Mouse (Mus musculus): ENCODE measurements around the gene Gm13691. TPM values are rescaled to one million over a fixed set of nuclear protein-coding genes. Genes with fewer than 3 reads are reported as not detected.
"Not testable (repeated sequence)": the region's sequence is repeated elsewhere in the genome, so short reads cannot be mapped to it uniquely, and the experiment has no call there.

The Gm13691 gene
- total RNA-seq, 2 experiments from 2014 or later, result 0.80 to 0.86 TPM

DNA sequence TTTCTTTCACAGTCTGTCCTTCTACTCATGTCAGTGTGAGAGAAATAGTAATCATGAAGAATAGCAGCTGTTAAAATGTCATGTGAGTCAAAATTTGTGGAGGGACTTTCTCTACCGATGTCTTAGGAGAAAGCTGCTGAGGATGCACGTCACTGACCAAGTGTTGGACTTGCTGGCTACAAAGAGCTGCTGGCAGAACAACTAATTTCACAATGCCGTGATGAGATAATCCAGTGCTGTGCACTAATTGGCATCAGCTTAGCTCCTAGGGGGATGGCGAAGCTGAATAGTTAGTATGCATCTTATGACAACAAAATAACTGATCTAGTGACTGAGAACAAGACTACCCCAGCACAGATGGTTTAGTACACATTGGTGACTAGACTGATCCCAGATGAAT is 34.9 kb downstream of the Gm13691 start:
- intact Hi-C loops (cut with DNase I), result no loop called here
- peak; percentile 52 to 53 for DNase-seq

DNA sequence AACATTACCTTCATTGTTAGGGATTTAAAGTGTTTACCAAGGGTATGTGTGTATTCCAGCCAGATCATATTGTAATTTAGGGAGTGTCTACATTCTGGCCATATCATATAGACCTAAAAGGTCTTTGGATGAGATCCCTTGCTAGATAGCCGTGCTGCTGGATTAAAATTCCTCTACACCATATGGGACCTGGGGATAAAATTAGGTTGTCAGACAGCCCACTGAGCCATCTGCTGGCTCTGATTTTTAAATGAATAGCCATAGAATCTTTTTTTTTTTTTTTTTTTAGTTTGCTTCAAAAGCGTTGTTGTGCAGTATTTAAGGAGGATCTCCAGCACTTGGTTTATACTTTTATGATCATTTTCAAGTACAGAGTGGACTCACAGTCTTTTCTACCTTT is 42.2 kb downstream of the Gm13691 start:
- DNase-seq, result no peak
- intact Hi-C loops (cut with DNase I), result no loop called here

DNA sequence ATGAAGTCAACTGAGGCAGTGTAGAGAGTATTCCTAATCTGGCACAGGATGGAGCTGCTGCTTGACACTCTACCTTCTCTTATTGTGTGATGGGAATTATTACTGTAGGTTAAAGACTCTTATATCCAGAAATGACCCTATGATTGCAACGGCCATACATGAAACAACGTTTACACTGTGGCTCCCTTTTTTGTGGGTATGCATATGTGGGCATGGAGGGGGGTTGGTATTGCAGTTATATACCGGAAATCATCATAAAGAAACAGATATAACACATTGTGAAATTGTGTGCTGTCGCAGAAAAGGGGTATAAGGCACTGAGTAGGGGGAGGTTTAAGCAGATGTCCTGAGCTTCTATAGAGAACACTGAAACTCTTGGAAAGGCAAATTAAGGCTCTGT is 45.6 kb downstream of the Gm13691 start:
- intact Hi-C loops (cut with DNase I), result no loop called here
- DNase-seq, result no peak

DNA sequence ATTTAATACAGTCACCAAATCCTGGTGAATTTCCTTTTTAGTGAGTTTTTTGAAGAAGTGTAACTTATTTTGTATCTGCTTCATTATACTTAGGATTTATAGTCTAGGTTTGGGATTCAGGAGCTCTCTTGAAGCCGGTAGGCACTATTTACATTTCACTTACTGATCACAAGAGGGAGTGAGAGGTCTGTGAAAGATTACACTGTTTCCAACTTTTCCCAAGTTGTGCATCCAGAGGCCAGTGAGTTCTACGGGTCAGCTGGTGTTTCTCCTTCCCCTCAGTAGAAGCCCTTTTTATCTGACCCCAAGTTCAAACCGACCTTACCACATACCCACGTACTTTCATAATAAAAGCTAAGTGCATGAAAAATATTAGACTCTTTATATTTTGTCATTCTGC is 47.0 kb downstream of the Gm13691 start:
- no peak for DNase-seq
- intact Hi-C loops (cut with DNase I), result loop anchor here (1.0 kb wide), 1 partner anchor 392 kb away; no protein-coding TSS in a partner anchor

DNA sequence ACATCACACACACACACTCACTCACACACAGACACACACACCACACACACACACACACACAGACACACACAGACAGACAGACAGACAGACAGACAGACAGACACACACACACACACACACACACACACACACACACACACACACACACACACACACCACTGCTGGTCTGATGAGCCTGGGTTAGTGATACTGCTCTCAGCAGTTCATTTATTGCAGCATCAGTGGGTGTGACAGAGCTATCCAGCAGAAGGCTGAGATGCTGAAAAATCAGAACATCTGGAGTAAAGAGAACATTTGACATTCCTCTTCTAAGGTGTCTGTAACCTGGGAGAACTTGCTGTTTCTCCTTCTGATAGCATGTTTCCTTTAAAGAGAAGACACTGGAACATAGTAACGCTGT is 47.6 kb downstream of the Gm13691 start:
- intact Hi-C loops (cut with DNase I), result loop anchor here (1.0 kb wide), 1 partner anchor 391 kb away; no protein-coding TSS in a partner anchor
- DNase-seq, result not testable (repeated sequence)

DNA sequence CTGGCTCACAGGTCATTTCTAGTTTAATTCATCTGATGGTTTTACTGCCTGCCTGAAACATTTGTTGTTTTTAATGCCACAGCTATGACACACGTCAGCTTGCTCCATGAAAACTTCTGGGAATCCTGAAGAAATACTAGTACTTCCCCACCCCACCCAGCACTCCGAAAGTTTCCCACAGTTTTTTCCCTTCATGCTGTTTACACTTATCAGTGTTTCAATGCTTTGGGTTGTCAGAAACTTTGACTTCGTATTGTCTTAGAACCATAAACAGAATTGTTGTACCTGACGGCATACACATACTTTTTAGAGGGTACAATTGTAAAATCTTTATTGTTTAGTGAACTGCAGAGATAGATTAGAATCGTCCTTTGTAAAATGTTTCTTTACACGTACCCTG is 48.9 kb downstream of the Gm13691 start:
- intact Hi-C loops (cut with DNase I), result no loop called here
- DNase-seq, result no peak

Other genes starting within 250 kb of the Gm13691 start
- gene Fam171b, start 177.9 kb upstream of the Gm13691 start, total RNA-seq (2021), result 1 to 10 TPM; 1.6 TPM
- not detected for gene Zswim2, start 49.3 kb upstream of the Gm13691 start, total RNA-seq (2021)
- gene Gm13698, start 34.9 kb upstream of the Gm13691 start, total RNA-seq (2021), result under 1 TPM; 0.80 to 0.86 TPM
- under 1 TPM; 0.80 to 0.86 TPM for gene Gm13693, start 29.1 kb upstream of the Gm13691 start, total RNA-seq (2021)
- gene Gm13695, start 23.2 kb upstream of the Gm13691 start, total RNA-seq (2021), result under 1 TPM in 1 of 2 experiments, not detected in 1; 0.86 TPM
- gene Gm13696, start 17.4 kb upstream of the Gm13691 start, total RNA-seq (2021), result under 1 TPM; 0.80 to 0.86 TPM
- under 1 TPM; 0.80 to 0.86 TPM for gene Gm13694, start 11.6 kb upstream of the Gm13691 start, total RNA-seq (2021)
- gene Gm13697, start 5.8 kb upstream of the Gm13691 start, total RNA-seq (2021), result under 1 TPM; 0.80 to 0.86 TPM

Measured in heart, postnatal 14 days (tissue).